Mouse (Mus musculus) E14TG2a.4 (cell line): Measurements from ENCODE around the gene H2-D1.

Experiments used
- CTCF ChIP-seq: conservative IDR thresholded peaks from 2 replicates; pipeline ENCODE4 v1.5.1; 2014; ENCODE audit warnings: low read length
- NANOG ChIP-seq: IDR thresholded peaks from 2 replicates; pipeline ENCODE4 v1.6.1; 2014; ENCODE audit warnings: borderline replicate concordance, low read length, mixed read lengths
- POU5F1 ChIP-seq: IDR thresholded peaks from 2 replicates; pipeline ENCODE4 v1.6.1; 2014; ENCODE audit warnings: low read length, borderline replicate concordance

- TF ChIP-seq CTCF (no peak), POU5F1 (no peak), NANOG (no peak)
Observed at GRCm38 (mm10) chr17:35242015-35242941, 20.3 kb upstream of the H2-D1 start.
